Mouse (Mus musculus) C2C12 (cell line): Measurements from ENCODE around the gene Jam3. TPM values are rescaled to one million over a fixed set of nuclear protein-coding genes. Genes with fewer than 3 reads are reported as not detected.
A peak's percentile ranks its signal among the peaks of the same experiment; 100 is the strongest.

Experiments
- H3K27me3 ChIP-seq: one replicate; pipeline ENCODE4 v1.6.1; 2011; ENCODE audit not compliant: control insufficient read depth, insufficient read depth, insufficient read length
- H3K36me3 ChIP-seq: one replicate; pipeline ENCODE4 v1.6.1; 2011; ENCODE audit not compliant: control insufficient read depth, insufficient read depth
- H3K4me3 ChIP-seq: one replicate; pipeline ENCODE4 v1.5.1; 2011; ENCODE audit warnings: mild to moderate bottlenecking, control low read depth; ENCODE audit not compliant: poor library complexity, insufficient read depth, severe bottlenecking
- H3K79me2 ChIP-seq: one replicate; pipeline ENCODE4 v1.6.1; 2011; ENCODE audit not compliant: control insufficient read depth, insufficient read depth
- H3K79me3 ChIP-seq: one replicate; pipeline ENCODE4 v1.6.1; 2011; ENCODE audit warnings: low read depth, control low read depth
- H3ac ChIP-seq: one replicate; pipeline ENCODE3; 2011; ENCODE audit warnings: low read depth; ENCODE audit not compliant: control insufficient read depth, insufficient read length
- CEBPB ChIP-seq: IDR thresholded peaks from one replicate; pipeline ENCODE4 v1.6.1; 2011; ENCODE audit warnings: low read depth, mild to moderate bottlenecking, control low read depth, moderate library complexity
- CTCF ChIP-seq: IDR thresholded peaks from one replicate; pipeline ENCODE4 v1.5.1; 2011; ENCODE audit not compliant: control insufficient read depth, insufficient read depth, insufficient read length
- FOSL1 ChIP-seq: IDR thresholded peaks from one replicate; pipeline ENCODE4 v1.8.0; 2011; ENCODE audit warnings: mild to moderate bottlenecking, low read length; ENCODE audit not compliant: poor library complexity, insufficient read depth, severe bottlenecking
- MAX ChIP-seq: IDR thresholded peaks from one replicate; pipeline ENCODE4 v1.6.1; 2011; ENCODE audit warnings: mild to moderate bottlenecking, control low read depth
- MYOD1 ChIP-seq: IDR thresholded peaks from one replicate; pipeline ENCODE4 v1.6.1; 2011; ENCODE audit warnings: low read depth; ENCODE audit not compliant: control insufficient read depth, insufficient read length
- MYOG ChIP-seq: IDR thresholded peaks from one replicate; pipeline ENCODE4 v1.6.1; 2011; ENCODE audit not compliant: control insufficient read depth, insufficient read length; ENCODE audit errors: extremely low read depth
- USF1 ChIP-seq: IDR thresholded peaks from one replicate; pipeline ENCODE4 v1.6.1; 2011; ENCODE audit warnings: low read depth, mild to moderate bottlenecking, control low read depth, moderate library complexity
- polyA plus RNA-seq: library from polyadenylated mRNA; unstranded; fragments of >200 nt; fragmentation: generic; extraction: Trizol; gene quantifications from one replicate; pipeline ENCODE4 v1.2.1, GENCODE M21; 2012; ENCODE audit warnings: missing spikeins

Gene Jam3
- polyA plus RNA-seq, 1 experiment: 15.8 TPM

- no peaks in the 10 kb centered on the region for H3K79me3 ChIP-seq
- H3ac ChIP-seq: no peak overlapping the region
- no peak for TF ChIP-seq MYOD1
- no peak for TF ChIP-seq USF1
- no peak for TF ChIP-seq MYOG
- TF ChIP-seq FOSL1: no peak
- TF ChIP-seq CTCF: no peak
- TF ChIP-seq MAX: no peak
- TF ChIP-seq CEBPB: no peak
- no peaks in the 10 kb centered on the region for H3K36me3 ChIP-seq
- H3K4me3 ChIP-seq: no peak overlapping the region
- no peaks in the 10 kb centered on the region for H3K79me2 ChIP-seq
- no peaks in the 10 kb centered on the region for H3K27me3 ChIP-seq
Observed at GRCm38 (mm10) chr9:27188677-27189241, 33.5 kb upstream of the Jam3 start.

GRCm38 (mm10) chr9:27185820-27186219 lies 30.6 kb upstream of the Jam3 start:
- TF ChIP-seq CEBPB (no peak), USF1 (no peak), MYOD1 (no peak), MAX (no peak), MYOG (no peak)
- no peaks in the 10 kb centered on the region for H3K79me3 ChIP-seq
- no peak overlapping the region for H3K4me3 ChIP-seq
- no peak overlapping the region for H3ac ChIP-seq
- no peaks in the 10 kb centered on the region for H3K36me3 ChIP-seq
- no peaks in the 10 kb centered on the region for H3K27me3 ChIP-seq
- no peaks in the 10 kb centered on the region for H3K79me2 ChIP-seq

- H3K4me3 ChIP-seq: no peak overlapping the region
- no peaks in the 10 kb centered on the region for H3K79me2 ChIP-seq
- no peaks in the 10 kb centered on the region for H3K36me3 ChIP-seq
- no peak overlapping the region for H3ac ChIP-seq
- no peaks in the 10 kb centered on the region for H3K27me3 ChIP-seq
- no peaks in the 10 kb centered on the region for H3K79me3 ChIP-seq
- TF ChIP-seq USF1: no peak
- TF ChIP-seq FOSL1: no peak
- no peak for TF ChIP-seq MYOG
- no peak for TF ChIP-seq CTCF
- no peak for TF ChIP-seq MYOD1
- TF ChIP-seq CEBPB: no peak
- TF ChIP-seq MAX: no peak
Observed at GRCm38 (mm10) chr9:27182087-27182486, 26.9 kb upstream of the Jam3 start.

- Histone ChIP-seq H3ac (no peak overlapping the region), H3K4me3 (no peak overlapping the region), H3K79me2 (no peaks in the 10 kb centered on the region), H3K79me3 (no peaks in the 10 kb centered on the region), H3K36me3 (no peaks in the 10 kb centered on the region), H3K27me3 (no peaks in the 10 kb centered on the region)
- TF ChIP-seq MYOD1 (no peak), MYOG (no peak)
Observed at GRCm38 (mm10) chr9:27180492-27180891, 25.3 kb upstream of the Jam3 start.

- Histone ChIP-seq H3ac (no peak overlapping the region), H3K4me3 (no peak overlapping the region), H3K27me3 (no peaks in the 10 kb centered on the region), H3K79me3 (no peaks in the 10 kb centered on the region), H3K36me3 (no peaks in the 10 kb centered on the region), H3K79me2 (no peaks in the 10 kb centered on the region)
- TF ChIP-seq CTCF: no peak
- TF ChIP-seq CEBPB: no peak
- no peak for TF ChIP-seq MYOD1
- TF ChIP-seq USF1: no peak
Observed at GRCm38 (mm10) chr9:27178935-27179334, 23.7 kb upstream of the Jam3 start.

- no peaks in the 10 kb centered on the region for H3K79me2 ChIP-seq
- no peak overlapping the region for H3ac ChIP-seq
- no peak overlapping the region for H3K4me3 ChIP-seq
- H3K79me3 ChIP-seq: no peaks in the 10 kb centered on the region
- H3K36me3 ChIP-seq: no peaks in the 10 kb centered on the region
- H3K27me3 ChIP-seq: no peaks in the 10 kb centered on the region
- TF ChIP-seq MYOG (no peak), MYOD1 (no peak), CTCF (peak; percentile 26), MAX (no peak), CEBPB (no peak), USF1 (no peak), FOSL1 (no peak)
Observed at GRCm38 (mm10) chr9:27176154-27176553, 20.9 kb upstream of the Jam3 start.
